Mouse (Mus musculus) hindbrain, postnatal 0 days (tissue): ENCODE results near the gene Myo18a. TPM values are rescaled to one million over a fixed set of nuclear protein-coding genes. Genes with fewer than 3 reads are reported as not detected.
A peak's percentile ranks its signal among the peaks of the same experiment; 100 is the strongest.

Experiments
- ATAC-seq: fragments of 200-750 bp; cut with Nextera tagmentation; 2 replicates; pipeline ENCODE4 v1.8.0; 2017; ENCODE audit warnings: mild to moderate bottlenecking, moderate TSS enrichment, moderate library complexity
- DNase-seq: peaks from one replicate; pipeline ENCODE4 v3.0.0-alpha.2; 2015; ENCODE audit warnings: low spot score
- H3K27ac ChIP-seq: fragments of 300-500 bp; sonication (generic); 2 replicates; pipeline ENCODE4 v1.5.1; 2014; ENCODE audit warnings: mild to moderate bottlenecking
- H3K27me3 ChIP-seq: fragments of 300-500 bp; sonication (generic); 2 replicates; pipeline ENCODE4 v1.6.1; 2014; ENCODE audit warnings: low read length, mixed read lengths; ENCODE audit not compliant: insufficient read depth
- H3K36me3 ChIP-seq: fragments of 300-500 bp; sonication (generic); 2 replicates; pipeline ENCODE4 v1.6.1; 2014; ENCODE audit warnings: low read length, mixed read lengths; ENCODE audit not compliant: insufficient read depth
- H3K4me1 ChIP-seq: fragments of 300-500 bp; sonication (generic); 2 replicates; pipeline ENCODE4 v1.6.1; 2014; ENCODE audit warnings: antibody characterized with exemption, low read length, mixed read lengths; ENCODE audit not compliant: insufficient read depth
- H3K4me2 ChIP-seq: fragments of 300-500 bp; sonication (generic); 2 replicates; pipeline ENCODE4 v1.6.1; 2014; ENCODE audit warnings: low read depth, mild to moderate bottlenecking, low read length, moderate library complexity, mixed read lengths
- H3K4me3 ChIP-seq: fragments of 300-500 bp; sonication (generic); 2 replicates; pipeline ENCODE4 v1.5.1; 2014; ENCODE audit warnings: low read length
- H3K9ac ChIP-seq: fragments of 300-500 bp; sonication (generic); replicated peaks from 2 replicates; pipeline ENCODE4 v1.6.1; 2014; ENCODE audit warnings: mild to moderate bottlenecking, low read length, moderate library complexity, mixed read lengths
- H3K9me3 ChIP-seq: fragments of 300-500 bp; sonication (generic); 2 replicates; pipeline ENCODE4 v1.6.1; 2016; ENCODE audit warnings: low read length, mixed read lengths
- CTCF ChIP-seq: IDR thresholded peaks from 2 replicates; pipeline ENCODE4 v1.5.1; 2016; ENCODE audit warnings: antibody characterized with exemption, control low read depth, low read depth
- WGBS: fragments of 180-500 bp; shearing (Covaris S2); extraction: QIAGEN DNeasy Blood & Tissue Kit; methylation state at CpG from one replicate; pipeline ENCODE4 v1.1.7; 2014; 5-methylcytosine and 5-hydroxymethylcytosine counted together
- polyA plus RNA-seq: library from polyadenylated mRNA; unstranded; fragments of >200 nt; fragmentation: Nextera tagmentation; extraction: Ambion mirVana; gene quantifications from 2 replicates; pipeline ENCODE4 v1.2.1, GENCODE M21; 2015
- total RNA-seq: library from RNA; depleted of rRNA; stranded (reverse); fragments of >200 nt; gene quantifications from 2 replicates; pipeline ENCODE4 v1.2.3, GENCODE M21; 2014

Gene Myo18a
- total and polyA plus RNA-seq, 2 experiments from 2014 or later = 28.2 to 64.6 TPM

- H3K4me2 ChIP-seq = no peak overlapping the region
- H3K27ac ChIP-seq = peak overlapping the region; percentile 55; the same call in 1 of the 2 replicates
- no peaks in the 10 kb centered on the region for H3K9me3 ChIP-seq
- 24% methylated on average over 5 of the region's 5 CpGs for WGBS
- no peak for ATAC-seq
- H3K4me1 ChIP-seq = peaks cover 22% of the 10 kb centered on the region
- no peaks in the 10 kb centered on the region; the same call in 1 of the 2 replicates for H3K36me3 ChIP-seq
- TF ChIP-seq CTCF = no peak
- H3K27me3 ChIP-seq = no peaks in the 10 kb centered on the region
- no peak for DNase-seq
- no peak overlapping the region for H3K9ac ChIP-seq
- no peak overlapping the region for H3K4me3 ChIP-seq
Measured at GRCm38 (mm10) chr11:77785396-77785767, 22.3 kb downstream of the Myo18a start.

- TF ChIP-seq CTCF = no peak
- H3K9me3 ChIP-seq = no peaks in the 10 kb centered on the region
- no peaks in the 10 kb centered on the region for H3K36me3 ChIP-seq
- peak; percentile 68 for ATAC-seq
- no peak overlapping the region for H3K9ac ChIP-seq
- no peak overlapping the region for H3K4me3 ChIP-seq
- peak overlapping the region; percentile 55; the same call in 1 of the 2 replicates for H3K27ac ChIP-seq
- WGBS = 21% methylated on average over 7 of the region's 7 CpGs
- no peak overlapping the region for H3K4me2 ChIP-seq
- H3K27me3 ChIP-seq = no peaks in the 10 kb centered on the region
- H3K4me1 ChIP-seq = peaks cover 23% of the 10 kb centered on the region
- DNase-seq = peak; percentile 46
Measured at GRCm38 (mm10) chr11:77785768-77786561, 22.9 kb downstream of the Myo18a start.

- H3K4me3 ChIP-seq = no peak within 1 kb of the TSS
- H3K27ac ChIP-seq = peak within 1 kb of the TSS; percentile 55; the same call in 1 of the 2 replicates
- ATAC-seq (no peak), DNase-seq (no peak)
- H3K4me2 ChIP-seq = no peak within 1 kb of the TSS
- H3K4me1 ChIP-seq = peaks cover 35% of the 10 kb centered on the region
- no peak for TF ChIP-seq CTCF
- H3K27me3 ChIP-seq = no peaks in the 10 kb centered on the region
- no peaks in the 10 kb centered on the region for H3K36me3 ChIP-seq
- WGBS = 84% methylated on average over 5 of the region's 5 CpGs
- H3K9ac ChIP-seq = no peak within 1 kb of the TSS
- no peaks in the 10 kb centered on the region for H3K9me3 ChIP-seq
Measured at GRCm38 (mm10) chr11:77787707-77788106, 24.7 kb downstream of the Myo18a start, which contains the start of gene Gm10277. Gene Gm10277, minus strand, starts transcription at chr11:77787747.

GRCm38 (mm10) chr11:77789512-77789911, 26.5 kb downstream of the Myo18a start:
- Histone ChIP-seq H3K36me3 (no peaks in the 10 kb centered on the region), H3K27me3 (no peaks in the 10 kb centered on the region), H3K4me1 (peaks cover 30% of the 10 kb centered on the region), H3K27ac (no peak overlapping the region), H3K4me3 (no peak overlapping the region), H3K4me2 (no peak overlapping the region), H3K9ac (no peak overlapping the region), H3K9me3 (no peaks in the 10 kb centered on the region)
- no peak for TF ChIP-seq CTCF
- 93% methylated on average over 5 of the region's 5 CpGs for WGBS
- ATAC-seq (no peak), DNase-seq (no peak)

- no peak overlapping the region for H3K4me3 ChIP-seq
- DNase-seq (no peak), ATAC-seq (no peak)
- H3K9me3 ChIP-seq = no peaks in the 10 kb centered on the region
- no peak overlapping the region; the same call in 1 of the 2 replicates for H3K9ac ChIP-seq
- peaks cover 26% of the 10 kb centered on the region for H3K4me1 ChIP-seq
- no peaks in the 10 kb centered on the region for H3K36me3 ChIP-seq
- H3K27me3 ChIP-seq = no peaks in the 10 kb centered on the region
- no peak for TF ChIP-seq CTCF
- WGBS = 32% methylated on average over 9 of the region's 9 CpGs
- H3K27ac ChIP-seq = peak overlapping the region; percentile 74
- H3K4me2 ChIP-seq = no peak overlapping the region
Measured at GRCm38 (mm10) chr11:77790286-77790685, 27.2 kb downstream of the Myo18a start.

GRCm38 (mm10) chr11:77791241-77791727, 28.2 kb downstream of the Myo18a start:
- no peaks in the 10 kb centered on the region for H3K27me3 ChIP-seq
- no peak overlapping the region for H3K9ac ChIP-seq
- H3K36me3 ChIP-seq = no peaks in the 10 kb centered on the region
- H3K4me3 ChIP-seq = no peak overlapping the region
- no peaks in the 10 kb centered on the region for H3K9me3 ChIP-seq
- TF ChIP-seq CTCF = no peak
- H3K27ac ChIP-seq = peak overlapping the region; percentile 74
- peak; percentile 39 for DNase-seq
- H3K4me1 ChIP-seq = peaks cover 17% of the 10 kb centered on the region
- no peak overlapping the region for H3K4me2 ChIP-seq
- ATAC-seq = peak; percentile 58; the same call in 1 of the 2 replicates
- 34% methylated on average over 8 of the region's 8 CpGs for WGBS
